Mouse (Mus musculus) CD8-positive naive resting alpha-beta T cell, adult 2 months (primary cell): ENCODE measurements around the gene Nudt3.

Experiments used
- DNase-seq, 2 experiments: peaks; one replicate each; pipeline ENCODE4 v3.0.0; 2022; ENCODE audit warnings: low read depth in 2 of 2, low spot score in 2 of 2

Gene Nudt3

GRCm38 (mm10) chr17:27571315-27571714 is 52.0 kb downstream of the Nudt3 start:
- DNase-seq: no peak

- no peak for DNase-seq
Measured at GRCm38 (mm10) chr17:27568228-27568627, 55.1 kb downstream of the Nudt3 start.

- no peak for DNase-seq
Measured at GRCm38 (mm10) chr17:27565942-27566267, 57.4 kb downstream of the Nudt3 start.

GRCm38 (mm10) chr17:27565163-27565941 is 57.9 kb downstream of the Nudt3 start, which contains the start of gene AI413582:
TSS of gene AI413582 (minus strand) at chr17:27565756.
- DNase-seq: peak; percentile 94 to 96

GRCm38 (mm10) chr17:27564391-27565162 is 58.7 kb downstream of the Nudt3 start:
- no peak for DNase-seq

GRCm38 (mm10) chr17:27563771-27564244 is 59.5 kb downstream of the Nudt3 start:
- no peak for DNase-seq

GRCm38 (mm10) chr17:27561809-27562526 is 61.3 kb downstream of the Nudt3 start:
- no peak for DNase-seq

- DNase-seq: no peak
Measured at GRCm38 (mm10) chr17:27560926-27561480, 62.3 kb downstream of the Nudt3 start.

- no peak for DNase-seq
Measured at GRCm38 (mm10) chr17:27559596-27559995, 63.7 kb downstream of the Nudt3 start.

- no peak for DNase-seq
Measured at GRCm38 (mm10) chr17:27558845-27559244, 64.5 kb downstream of the Nudt3 start.

- no peak for DNase-seq
Measured at GRCm38 (mm10) chr17:27557927-27558661, 65.2 kb downstream of the Nudt3 start.

- DNase-seq: peak; percentile 66 to 71
Measured at GRCm38 (mm10) chr17:27557181-27557926, 65.9 kb downstream of the Nudt3 start.

GRCm38 (mm10) chr17:27556315-27557011 is 66.8 kb downstream of the Nudt3 start, which contains the start of gene Hmga1:
TSS of gene Hmga1 (plus strand) at chr17:27556497.
- peak; percentile 78 to 79 for DNase-seq

- peak; percentile 47 to 60 for DNase-seq
Measured at GRCm38 (mm10) chr17:27555512-27556172, 67.7 kb downstream of the Nudt3 start.

GRCm38 (mm10) chr17:27555075-27555511 is 68.2 kb downstream of the Nudt3 start:
- DNase-seq: peak; percentile 35 to 39

GRCm38 (mm10) chr17:27554062-27554960 is 69.0 kb downstream of the Nudt3 start:
- DNase-seq: no peak
